Mouse (Mus musculus) CH12.LX (cell line): ENCODE data around the gene Drosha.

Source experiments
- CTCF ChIP-seq, 2 experiments: IDR thresholded peaks in 1 of 2; conservative IDR thresholded peaks in 1 of 2; 2 replicates each; pipeline ENCODE4 v1.5.1; 2011 to 2012; ENCODE audit warnings: low read depth in 2 of 2, low read length in 2 of 2, improper control_type of control experiment in 1 of 2, inconsistent platforms in 1 of 2, mild to moderate bottlenecking in 1 of 2, moderate library complexity in 1 of 2
- POLR2A ChIP-seq: IDR thresholded peaks from 2 replicates; pipeline ENCODE4 v1.6.1; 2011; ENCODE audit warnings: low read depth, mild to moderate bottlenecking, improper control_type of control experiment, low read length
- USF1 ChIP-seq: IDR thresholded peaks from 2 replicates; pipeline ENCODE4 v1.6.1; 2014; ENCODE audit warnings: low read depth, mild to moderate bottlenecking, inconsistent platforms, low read length, improper control_type of control experiment

DNA sequence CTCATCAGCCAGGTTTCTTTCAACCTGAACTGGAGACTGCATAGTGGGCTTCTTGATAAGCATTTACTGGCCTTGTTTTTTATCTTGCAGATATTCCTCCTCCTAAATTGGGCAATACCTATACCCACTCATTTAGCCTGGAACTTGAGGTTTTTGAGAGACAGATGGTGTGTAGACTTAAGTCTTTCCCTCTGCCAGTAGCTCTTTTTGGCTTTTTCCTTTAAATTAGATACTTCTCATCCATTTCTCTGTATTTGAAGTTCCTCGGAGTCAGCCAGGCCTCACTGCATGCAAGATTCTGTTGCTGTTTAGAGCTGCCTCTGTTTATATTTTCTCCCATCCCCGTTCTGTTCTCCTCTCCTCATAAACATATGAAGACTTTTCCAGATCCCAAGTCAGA lies 51.7 kb downstream of the Drosha start:
- no peak for TF ChIP-seq POLR2A
- TF ChIP-seq USF1 = no peak
- no peak for TF ChIP-seq CTCF (conservative IDR thresholded peaks at IDR 0.05 in 1 of 2, IDR thresholded peaks at IDR 0.05 in 1 of 2; ENCODE audit: low read depth in 2 of 2, low read length in 2 of 2)
